Mouse (Mus musculus) embryonic facial prominence, embryonic 15.5 days (tissue): ENCODE measurements around the gene Hoxa9. TPM values are rescaled to one million over a fixed set of nuclear protein-coding genes. Genes with fewer than 3 reads are reported as not detected.

Experiments
- ATAC-seq: fragments of 200-750 bp; cut with Nextera tagmentation; 2 replicates; pipeline ENCODE4 v1.8.0; 2017; ENCODE audit warnings: low read depth, moderate TSS enrichment; ENCODE audit not compliant: insufficient number of reproducible peaks, low FRiP score, low TSS enrichment
- H3K27ac ChIP-seq: fragments of 300-500 bp; sonication (generic); replicated peaks from 2 replicates; pipeline ENCODE4 v1.5.1; 2015; ENCODE audit warnings: mild to moderate bottlenecking, inconsistent platforms
- H3K27me3 ChIP-seq: fragments of 300-500 bp; sonication (generic); 2 replicates; pipeline ENCODE4 v1.6.1; 2015; ENCODE audit warnings: inconsistent platforms
- H3K36me3 ChIP-seq: fragments of 300-500 bp; sonication (generic); 2 replicates; pipeline ENCODE4 v1.6.1; 2015; ENCODE audit warnings: mild to moderate bottlenecking, inconsistent platforms
- H3K4me1 ChIP-seq: fragments of 300-500 bp; sonication (generic); 2 replicates; pipeline ENCODE4 v1.6.1; 2015; ENCODE audit warnings: inconsistent platforms
- H3K4me2 ChIP-seq: fragments of 300-500 bp; sonication (generic); replicated peaks from 2 replicates; pipeline ENCODE4 v1.6.1; 2015; ENCODE audit warnings: mild to moderate bottlenecking, inconsistent platforms
- H3K4me3 ChIP-seq: fragments of 300-500 bp; sonication (generic); replicated peaks from 2 replicates; pipeline ENCODE4 v1.5.1; 2015; ENCODE audit warnings: mild to moderate bottlenecking, inconsistent platforms
- H3K9ac ChIP-seq: fragments of 300-500 bp; sonication (generic); 2 replicates; pipeline ENCODE4 v1.6.1; 2015; ENCODE audit warnings: inconsistent platforms
- H3K9me3 ChIP-seq: fragments of 300-500 bp; sonication (generic); replicated peaks from 2 replicates; pipeline ENCODE4 v1.6.1; 2016; ENCODE audit warnings: inconsistent platforms
- WGBS: fragments of 180-500 bp; shearing (Covaris S2); methylation state at CpG from one replicate; pipeline ENCODE4 v1.1.7; 2015; 5-methylcytosine and 5-hydroxymethylcytosine counted together
- polyA plus RNA-seq: library from polyadenylated mRNA; unstranded; fragments of >200 nt; fragmentation: Nextera tagmentation; extraction: Ambion mirVana; gene quantifications from 2 replicates; pipeline ENCODE4 v1.2.1, GENCODE M21; 2015

The Hoxa9 gene
- polyA plus RNA-seq, 1 experiment from 2014 or later = 0.13 TPM

DNA sequence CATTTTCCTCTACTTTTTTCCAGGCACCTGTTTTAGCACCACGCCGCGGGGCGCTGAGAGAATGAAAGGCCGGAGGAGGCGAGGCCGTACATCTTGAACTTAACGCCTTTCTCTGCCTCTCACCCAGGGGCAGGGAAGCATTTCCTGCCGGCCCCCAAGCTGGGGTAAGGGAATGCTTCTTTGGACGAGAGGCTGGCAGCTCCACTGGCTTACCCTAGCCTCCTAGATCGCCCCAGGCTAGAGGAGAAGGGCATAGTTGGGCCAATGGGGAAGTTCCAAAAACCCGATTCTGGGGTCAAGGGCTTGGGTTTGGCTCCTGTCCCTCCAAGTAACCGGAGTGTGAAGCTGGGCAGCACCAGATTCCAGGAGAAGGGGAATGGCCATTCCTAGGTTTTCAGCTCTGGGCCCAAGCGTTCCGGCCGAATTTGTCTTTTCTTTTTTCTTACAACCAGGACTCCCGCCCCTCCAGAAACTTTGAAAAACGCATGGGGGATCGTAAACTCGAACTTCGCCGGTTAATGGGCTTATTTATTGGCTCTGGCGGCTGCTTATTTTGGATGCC, 2.2 kb upstream of the Hoxa9 start:
- no peak overlapping the region for H3K4me2 ChIP-seq
- H3K4me1 ChIP-seq = peaks cover 19% of the 10 kb centered on the region
- no peak overlapping the region for H3K27ac ChIP-seq
- no peak overlapping the region for H3K9ac ChIP-seq
- 1% methylated on average over 23 of the region's 23 CpGs for WGBS
- peaks cover 96% of the 10 kb centered on the region for H3K27me3 ChIP-seq
- no peak overlapping the region for H3K4me3 ChIP-seq
- H3K9me3 ChIP-seq = no peaks in the 10 kb centered on the region
- ATAC-seq = no peak
- H3K36me3 ChIP-seq = no peaks in the 10 kb centered on the region

DNA sequence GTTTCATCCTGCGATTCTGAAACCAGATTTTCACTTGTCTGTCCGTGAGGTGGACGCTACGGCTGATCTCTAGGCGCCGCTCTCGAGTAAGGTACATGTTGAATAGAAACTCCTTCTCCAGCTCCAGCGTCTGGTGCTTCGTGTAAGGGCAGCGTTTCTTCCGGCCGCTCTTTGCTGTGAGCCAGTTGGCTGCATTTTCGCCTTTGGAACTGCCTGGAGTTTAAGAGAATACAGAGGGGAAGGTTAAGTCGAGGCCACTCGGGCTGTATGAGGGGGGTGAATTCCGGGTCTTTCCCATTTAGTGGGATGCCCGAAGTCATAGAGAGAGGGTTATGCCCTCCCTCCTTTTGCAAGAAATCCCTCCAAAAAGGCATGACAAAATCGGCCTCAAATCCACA, 1.7 kb upstream of the Hoxa9 start:
- ATAC-seq = no peak
- H3K9ac ChIP-seq = no peak overlapping the region
- H3K4me1 ChIP-seq = peaks cover 19% of the 10 kb centered on the region
- no peaks in the 10 kb centered on the region for H3K36me3 ChIP-seq
- peaks cover 95% of the 10 kb centered on the region for H3K27me3 ChIP-seq
- H3K4me3 ChIP-seq = no peak overlapping the region
- under 1% methylated on average over 18 of the region's 18 CpGs for WGBS
- H3K27ac ChIP-seq = no peak overlapping the region
- no peak overlapping the region for H3K4me2 ChIP-seq
- H3K9me3 ChIP-seq = no peaks in the 10 kb centered on the region

DNA sequence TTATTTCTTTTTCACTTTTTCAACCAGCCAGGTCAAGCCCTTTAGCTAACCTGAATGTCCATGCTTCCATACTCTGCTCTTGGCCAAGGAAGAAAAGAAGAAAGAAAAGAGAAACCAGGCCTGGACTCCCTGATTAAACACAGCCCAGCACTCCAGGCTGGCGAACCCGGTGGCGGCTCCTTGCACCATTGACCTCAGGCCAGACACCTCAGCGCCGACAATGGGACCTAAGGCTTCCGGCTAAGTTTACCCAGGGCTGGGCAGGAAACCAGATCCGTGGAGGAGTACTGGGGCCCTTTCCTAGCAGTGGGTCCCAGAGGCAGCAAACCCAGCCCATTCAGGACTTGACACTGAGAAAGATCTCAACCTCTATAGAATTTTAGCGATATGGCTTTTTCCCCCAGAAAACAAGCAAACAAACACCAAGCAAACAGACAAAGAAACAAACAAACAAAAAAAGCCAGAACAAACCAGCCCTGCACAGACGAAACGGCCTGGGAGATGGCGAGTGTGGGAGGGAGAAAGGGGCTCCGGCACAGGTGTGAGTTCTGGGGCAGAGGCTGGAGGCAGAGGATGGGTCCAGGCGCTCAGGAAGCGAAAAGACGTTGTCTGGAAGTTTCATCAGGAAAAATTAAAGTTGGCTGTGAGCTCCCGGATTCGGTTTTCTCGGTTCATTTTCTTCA, 1.1 kb upstream of the Hoxa9 start:
- Histone ChIP-seq H3K36me3 (no peaks in the 10 kb centered on the region), H3K4me1 (peaks cover 19% of the 10 kb centered on the region), H3K4me2 (no peak overlapping the region), H3K9ac (no peak overlapping the region), H3K9me3 (no peaks in the 10 kb centered on the region), H3K4me3 (no peak overlapping the region), H3K27ac (no peak overlapping the region), H3K27me3 (peaks cover 95% of the 10 kb centered on the region)
- 1% methylated on average over 18 of the region's 18 CpGs for WGBS
- no peak for ATAC-seq

DNA sequence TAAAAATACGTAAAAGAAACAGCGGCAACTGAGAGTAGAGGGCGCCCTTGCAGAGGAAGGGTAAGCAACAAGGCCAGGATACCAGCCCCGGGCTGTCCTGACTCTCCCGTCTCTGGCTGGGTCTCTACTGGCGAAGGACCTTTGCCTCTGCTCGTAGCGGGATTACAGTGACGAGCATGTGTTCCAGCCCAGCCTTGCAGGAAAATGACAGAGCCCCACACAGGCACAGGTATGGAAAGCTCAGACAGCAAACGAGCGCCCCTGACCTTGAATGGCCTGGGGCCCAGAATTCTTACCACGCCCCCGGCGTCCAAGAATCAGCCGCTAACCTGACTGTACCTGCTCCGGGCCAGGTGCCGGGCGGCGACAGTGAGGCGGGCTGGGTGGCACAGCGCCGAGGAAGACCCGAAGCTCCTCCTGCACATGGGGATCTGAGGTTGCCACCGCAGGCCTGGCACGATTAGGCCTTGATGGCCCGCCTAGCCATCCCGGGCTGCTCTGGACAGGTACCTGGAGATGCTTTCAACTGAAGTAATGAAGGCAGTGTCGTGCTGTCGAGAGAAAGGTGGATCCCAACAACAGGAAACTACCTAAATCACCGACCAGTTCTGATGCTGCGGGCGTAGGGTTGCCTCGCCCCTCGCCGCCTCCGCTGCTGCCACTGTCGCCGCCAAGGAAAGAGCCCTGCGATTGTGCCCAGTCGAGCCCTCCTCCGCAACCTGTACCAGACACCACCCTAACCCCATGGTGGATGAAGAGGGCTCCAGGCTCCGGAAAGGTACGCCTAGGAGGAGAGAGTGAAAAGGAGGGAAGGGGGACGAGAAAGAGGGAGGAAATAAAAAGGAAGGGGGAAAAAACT, 1.1 kb downstream of the Hoxa9 start:
- Histone ChIP-seq H3K36me3 (no peaks in the 10 kb centered on the region), H3K9ac (no peak overlapping the region), H3K4me3 (no peak overlapping the region), H3K4me1 (peaks cover 28% of the 10 kb centered on the region), H3K27me3 (peaks cover 95% of the 10 kb centered on the region), H3K27ac (no peak overlapping the region), H3K9me3 (no peaks in the 10 kb centered on the region), H3K4me2 (no peak overlapping the region)
- 3% methylated on average over 44 of the region's 44 CpGs for WGBS
- ATAC-seq = no peak

DNA sequence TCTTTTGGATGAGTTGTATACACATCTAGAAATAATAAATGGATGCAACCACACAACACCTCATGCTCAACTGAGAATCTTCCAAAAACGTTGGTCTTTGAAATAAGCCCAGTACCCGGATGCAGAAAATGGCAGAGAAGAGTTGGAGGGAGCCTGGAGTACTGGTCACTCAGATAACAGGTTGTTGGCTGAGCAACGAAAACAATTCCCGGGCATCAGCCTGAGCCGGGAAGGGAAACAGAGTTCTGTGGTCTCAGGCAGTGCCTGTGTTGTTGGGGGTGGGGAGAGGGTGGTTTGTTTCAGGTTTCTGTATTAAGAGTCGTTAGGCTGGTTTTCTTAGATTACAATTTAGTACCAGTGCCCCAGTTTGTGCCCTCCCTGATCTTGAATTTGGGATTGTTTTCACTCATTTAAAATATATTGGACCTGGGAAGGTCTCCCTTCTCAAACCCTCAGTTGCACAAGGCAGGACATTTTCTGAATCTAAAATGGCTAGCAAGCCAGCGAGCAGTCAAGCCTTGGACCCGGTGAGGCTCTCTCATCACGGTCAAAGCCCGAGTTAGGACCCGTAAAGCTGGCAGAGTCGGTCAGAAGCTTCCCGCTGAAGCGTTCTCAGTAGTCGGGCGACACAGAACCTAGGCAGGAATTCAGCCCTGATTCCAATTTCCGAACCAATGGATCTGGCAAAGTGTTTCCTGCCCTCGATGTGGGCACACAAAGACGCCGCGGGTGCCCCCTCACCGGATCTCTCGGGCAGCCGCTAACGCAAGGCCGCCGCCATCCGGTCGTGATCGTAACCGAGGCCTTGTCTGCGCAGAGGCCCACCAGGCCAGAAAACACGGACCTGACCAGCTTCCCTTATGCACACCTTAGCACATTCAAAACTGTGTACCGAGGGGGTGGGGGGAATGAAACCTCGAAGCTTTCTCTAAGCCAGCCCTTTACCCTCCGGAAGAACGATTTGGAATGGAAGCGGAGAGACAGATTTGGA, 2.1 kb downstream of the Hoxa9 start:
- WGBS = 2% methylated on average over 38 of the region's 38 CpGs
- H3K4me3 ChIP-seq = no peak overlapping the region
- no peak overlapping the region for H3K27ac ChIP-seq

DNA sequence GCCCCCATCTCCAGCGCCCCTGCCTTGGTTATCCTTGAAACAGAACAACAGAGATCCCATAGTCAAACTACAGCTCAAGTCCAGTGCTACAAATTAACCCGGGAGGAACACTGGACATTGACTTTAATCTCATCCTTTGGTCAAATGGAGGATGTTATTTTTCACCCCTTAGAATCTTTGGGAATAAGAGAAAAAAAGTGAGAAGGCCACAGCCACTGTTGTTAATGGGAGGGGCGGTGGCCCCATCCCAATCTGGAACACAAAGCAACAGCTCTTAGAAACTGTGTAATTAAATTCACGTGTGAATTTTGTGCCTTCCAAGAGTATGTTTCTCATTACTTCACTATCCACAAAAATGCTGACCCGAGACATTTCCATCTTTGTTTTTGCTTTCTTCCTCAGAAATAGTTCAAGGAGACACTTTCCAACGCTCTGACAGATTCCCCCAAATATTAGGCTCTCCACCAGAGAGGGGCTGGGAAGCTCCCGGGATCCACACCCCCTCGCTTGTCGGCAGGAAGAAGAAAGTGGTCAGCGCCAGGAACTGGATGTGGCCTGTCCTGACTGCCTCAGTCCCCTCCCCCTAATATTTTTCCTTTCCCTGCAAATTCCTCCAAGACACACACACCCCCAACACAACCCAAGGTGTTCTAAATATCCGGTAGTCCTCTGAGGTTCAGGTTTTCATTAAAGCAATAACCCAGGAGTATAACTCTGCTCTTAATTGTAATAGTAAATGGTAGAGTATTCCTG, 3.2 kb downstream of the Hoxa9 start:
- H3K4me3 ChIP-seq = no peak overlapping the region
- H3K4me2 ChIP-seq = no peak overlapping the region
- no peaks in the 10 kb centered on the region for H3K36me3 ChIP-seq
- H3K27ac ChIP-seq = no peak overlapping the region
- H3K9ac ChIP-seq = no peak overlapping the region
- peaks cover 18% of the 10 kb centered on the region for H3K4me1 ChIP-seq
- H3K9me3 ChIP-seq = no peaks in the 10 kb centered on the region
- 3% methylated on average over 11 of the region's 11 CpGs for WGBS
- ATAC-seq = no peak
- peaks cover 95% of the 10 kb centered on the region for H3K27me3 ChIP-seq

More for the DNA sequence above, 2.1 kb downstream of the Hoxa9 start:
- no peak overlapping the region for H3K4me2 ChIP-seq
- H3K36me3 ChIP-seq = no peaks in the 10 kb centered on the region
- no peak overlapping the region for H3K9ac ChIP-seq
- no peaks in the 10 kb centered on the region for H3K9me3 ChIP-seq
- peaks cover 19% of the 10 kb centered on the region for H3K4me1 ChIP-seq
- H3K27me3 ChIP-seq = peaks cover 95% of the 10 kb centered on the region
- no peak for ATAC-seq

DNA sequence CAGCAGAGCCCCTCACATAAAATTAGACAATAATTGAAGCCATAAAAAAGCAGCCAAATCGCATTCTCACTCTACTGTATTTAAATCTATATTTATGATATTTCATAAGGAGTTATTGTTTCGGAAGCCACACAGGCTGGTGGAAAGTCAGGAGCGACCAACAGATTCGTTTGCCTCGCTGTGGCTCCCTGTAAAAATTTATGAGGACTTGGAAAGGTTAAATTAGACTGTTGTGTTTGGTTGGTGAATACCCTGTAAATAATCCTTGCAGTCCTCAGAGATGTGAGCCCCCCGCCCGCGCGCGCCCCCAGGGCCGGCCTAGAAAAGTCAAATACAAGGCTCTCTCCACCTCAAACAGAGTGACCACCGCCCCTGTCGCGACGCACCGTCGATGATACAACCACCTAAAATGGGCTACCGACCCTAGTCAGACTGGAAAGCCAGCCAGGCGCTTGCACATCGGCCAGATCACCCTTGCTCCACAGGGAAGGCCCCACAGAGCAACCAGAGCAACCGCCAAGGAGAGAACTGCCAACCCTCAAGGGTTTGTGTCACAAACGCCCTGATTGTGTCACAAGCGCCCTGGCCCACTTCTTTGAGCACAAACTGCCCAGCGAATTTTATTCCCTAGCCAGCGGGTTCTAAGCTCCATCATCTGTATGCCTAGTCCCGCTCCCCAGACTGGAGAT, 4.2 kb downstream of the Hoxa9 start:
- Histone ChIP-seq H3K4me3 (no peak overlapping the region), H3K9ac (no peak overlapping the region)

DNA sequence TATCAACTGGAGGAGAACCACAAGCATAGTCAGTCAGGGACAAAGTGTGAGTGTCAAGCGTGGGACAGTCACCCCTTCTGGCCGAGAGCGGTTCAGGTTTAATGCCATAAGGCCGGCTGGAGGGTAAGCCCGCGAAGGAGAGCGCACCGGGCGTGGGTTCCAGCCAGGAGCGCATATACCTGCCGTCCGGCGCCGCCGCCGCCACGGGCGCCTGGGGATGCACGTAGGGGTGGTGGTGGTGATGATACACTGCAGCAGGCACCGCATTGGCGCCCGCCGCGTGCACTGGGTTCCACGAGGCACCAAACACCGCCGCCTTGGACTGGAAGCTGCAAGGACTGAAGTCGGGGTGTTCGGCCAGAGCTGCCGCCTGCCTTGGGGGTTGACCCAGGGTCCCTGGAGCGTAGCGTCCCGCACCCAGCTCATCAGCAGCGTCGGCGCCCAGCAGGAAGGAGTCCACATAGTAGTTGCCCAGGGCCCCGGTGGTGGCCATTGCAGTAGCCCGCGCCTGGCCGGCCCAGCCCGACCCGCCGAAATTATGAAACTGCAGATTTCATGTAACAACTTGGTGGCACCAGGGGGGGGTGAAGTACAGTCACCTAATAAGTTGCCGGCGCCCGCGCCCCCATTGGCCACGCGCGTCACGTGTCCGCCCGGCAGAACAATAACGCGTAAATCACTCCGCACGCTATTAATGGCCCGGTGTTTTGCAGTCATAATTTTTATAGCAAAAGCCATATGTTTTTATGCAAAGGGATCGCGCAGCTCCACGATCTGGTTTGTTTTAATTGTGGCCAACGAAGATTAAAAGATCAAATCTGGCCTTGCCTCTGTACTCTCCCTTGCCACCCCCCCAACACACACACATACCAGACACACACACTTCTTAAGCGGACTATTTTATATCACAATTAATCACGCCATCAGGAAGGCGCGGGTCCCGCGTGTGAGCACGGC, 5.0 kb downstream of the Hoxa9 start:
- H3K4me3 ChIP-seq = 0 out of 2 replicates have a peak overlapping the region, but pooled peaks have one; percentile 2
- no peak for ATAC-seq
- H3K9me3 ChIP-seq = no peaks in the 10 kb centered on the region
- peaks cover 97% of the 10 kb centered on the region for H3K27me3 ChIP-seq
- WGBS = 3% methylated on average over 69 of the region's 69 CpGs
- H3K4me1 ChIP-seq = peaks cover 31% of the 10 kb centered on the region
- no peaks in the 10 kb centered on the region for H3K36me3 ChIP-seq
- no peak overlapping the region for H3K27ac ChIP-seq
- no peak overlapping the region for H3K4me2 ChIP-seq
- no peak overlapping the region for H3K9ac ChIP-seq

More for the DNA sequence above, 4.2 kb downstream of the Hoxa9 start:
- H3K4me1 ChIP-seq = peaks cover 23% of the 10 kb centered on the region
- WGBS = 4% methylated on average over 26 of the region's 26 CpGs
- no peaks in the 10 kb centered on the region for H3K36me3 ChIP-seq
- H3K27me3 ChIP-seq = peaks cover 95% of the 10 kb centered on the region
- no peak overlapping the region for H3K27ac ChIP-seq
- no peak overlapping the region for H3K4me2 ChIP-seq
- no peak for ATAC-seq
- H3K9me3 ChIP-seq = no peaks in the 10 kb centered on the region

DNA sequence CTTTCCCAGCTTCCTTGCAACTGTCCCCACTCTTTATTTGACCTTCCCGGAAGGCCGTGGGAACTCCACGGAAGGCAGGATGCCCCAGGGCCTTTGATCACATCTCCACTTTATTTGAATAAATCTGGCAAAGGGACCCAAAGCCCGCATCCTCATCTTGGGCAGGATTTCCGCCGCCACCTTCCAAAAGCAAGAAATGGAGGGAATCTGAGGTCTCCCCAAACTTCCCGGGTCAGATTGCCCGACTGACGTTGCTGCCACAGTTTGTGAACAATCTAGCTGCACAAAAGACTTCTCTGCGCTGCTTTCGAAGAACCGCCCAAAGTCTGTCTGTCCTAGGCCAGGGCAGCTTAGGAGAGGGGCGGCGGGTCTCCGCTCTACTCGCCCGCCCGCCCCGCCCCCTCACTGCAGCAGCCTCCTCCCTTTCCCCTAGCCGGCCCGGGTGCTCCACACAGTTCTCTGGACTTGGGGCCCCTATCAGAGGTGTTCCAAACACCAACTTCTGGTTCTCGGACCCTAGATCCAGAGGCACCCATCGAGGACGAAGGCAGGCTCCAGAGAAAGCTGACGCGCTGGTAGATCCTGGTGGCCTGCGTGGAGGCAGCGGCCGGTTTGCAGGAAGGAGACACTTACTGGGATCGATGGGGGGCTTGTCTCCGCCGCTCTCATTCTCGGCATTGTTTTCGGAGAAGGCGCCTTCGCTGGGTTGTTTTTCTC, 5.8 kb downstream of the Hoxa9 start:
- peaks cover 27% of the 10 kb centered on the region; the same call in 1 of the 2 replicates for H3K4me1 ChIP-seq
- H3K9me3 ChIP-seq = no peaks in the 10 kb centered on the region
- peaks cover 97% of the 10 kb centered on the region for H3K27me3 ChIP-seq
- H3K4me2 ChIP-seq = no peak overlapping the region
- H3K4me3 ChIP-seq = no peak overlapping the region
- H3K9ac ChIP-seq = no peak overlapping the region
- H3K27ac ChIP-seq = no peak overlapping the region
- ATAC-seq = no peak
- no peaks in the 10 kb centered on the region for H3K36me3 ChIP-seq
- WGBS = 2% methylated on average over 36 of the region's 36 CpGs
